Mouse (Mus musculus) midbrain, embryonic 15.5 days (tissue): ENCODE data around the gene Zmym2. TPM values are rescaled to one million over a fixed set of nuclear protein-coding genes. Genes with fewer than 3 reads are reported as not detected.
"Not testable (repeated sequence)": the region's sequence is repeated elsewhere in the genome, so short reads cannot be mapped to it uniquely, and the experiment has no call there.

ENCODE experiments used
- ATAC-seq: fragments of 200-750 bp; cut with Nextera tagmentation; replicated peaks from 2 replicates; pipeline ENCODE4 v1.8.0; 2017; ENCODE audit warnings: moderate TSS enrichment
- H3K27ac ChIP-seq: fragments of 300-500 bp; sonication (generic); 2 replicates; pipeline ENCODE4 v1.5.1; 2015; ENCODE audit warnings: mild to moderate bottlenecking, inconsistent platforms
- H3K27me3 ChIP-seq: fragments of 300-500 bp; sonication (generic); replicated peaks from 2 replicates; pipeline ENCODE4 v1.6.1; 2015; ENCODE audit warnings: inconsistent platforms
- H3K36me3 ChIP-seq: fragments of 300-500 bp; sonication (generic); replicated peaks from 2 replicates; pipeline ENCODE4 v1.6.1; 2015; ENCODE audit warnings: inconsistent platforms
- H3K4me1 ChIP-seq: fragments of 300-500 bp; sonication (generic); 2 replicates; pipeline ENCODE4 v1.6.1; 2015; ENCODE audit warnings: inconsistent platforms
- H3K4me2 ChIP-seq: fragments of 300-500 bp; sonication (generic); 2 replicates; pipeline ENCODE4 v1.6.1; 2015; ENCODE audit warnings: inconsistent platforms, mild to moderate bottlenecking, moderate library complexity
- H3K4me3 ChIP-seq: fragments of 300-500 bp; sonication (generic); 2 replicates; pipeline ENCODE4 v1.5.1; 2015; ENCODE audit warnings: mild to moderate bottlenecking, inconsistent platforms
- H3K9ac ChIP-seq: fragments of 300-500 bp; sonication (generic); 2 replicates; pipeline ENCODE4 v1.6.1; 2015; ENCODE audit warnings: mild to moderate bottlenecking, inconsistent platforms
- H3K9me3 ChIP-seq: fragments of 300-500 bp; sonication (generic); 2 replicates; pipeline ENCODE4 v1.6.1; 2016; ENCODE audit warnings: inconsistent platforms
- WGBS: fragments of 180-500 bp; shearing (Covaris S2); methylation state at CpG from one replicate; pipeline ENCODE4 v1.1.7; 2015; ENCODE audit warnings: mixed read lengths; 5-methylcytosine and 5-hydroxymethylcytosine counted together
- polyA plus RNA-seq: library from polyadenylated mRNA; unstranded; fragments of >200 nt; fragmentation: Nextera tagmentation; extraction: Ambion mirVana; gene quantifications from 2 replicates; pipeline ENCODE4 v1.2.1, GENCODE M21; 2015

Zmym2 gene
- 61.4 and 65.0 TPM in 2 replicates for polyA plus RNA-seq

- WGBS, result 0% methylated on average over 39 of the region's 87 CpGs
- Histone ChIP-seq H3K27ac (peak within 1 kb of the TSS; percentile 99), H3K4me3 (peak within 1 kb of the TSS; percentile 91), H3K4me2 (peak within 1 kb of the TSS; percentile 63), H3K9ac (peak within 1 kb of the TSS; percentile 93), H3K4me1 (peaks cover 26% of the 10 kb centered on the region)
- H3K27me3 ChIP-seq, H3K9me3 ChIP-seq, H3K36me3 ChIP-seq: not testable (repeated sequence)
- peak; percentile 43 for ATAC-seq
Measured at GRCm38 (mm10) chr14:56886594-56887513, at the start of gene Zmym2. Zmym2 (plus strand) TSS chr14:56886653.

- WGBS, result 66% methylated on average over 4 of the region's 4 CpGs
- H3K4me2 ChIP-seq, result no peak overlapping the region
- no peaks in the 10 kb centered on the region for H3K4me1 ChIP-seq
- H3K9ac ChIP-seq, result no peak overlapping the region
- no peaks in the 10 kb centered on the region for H3K9me3 ChIP-seq
- ATAC-seq, result no peak
- no peaks in the 10 kb centered on the region for H3K27me3 ChIP-seq
- H3K4me3 ChIP-seq, result no peak overlapping the region
- H3K36me3 ChIP-seq, result no peaks in the 10 kb centered on the region
- H3K27ac ChIP-seq, result no peak overlapping the region
Measured at GRCm38 (mm10) chr14:56844033-56844432, 42.4 kb upstream of the Zmym2 start.

GRCm38 (mm10) chr14:56844507-56844906 lies 41.9 kb upstream of the Zmym2 start:
- Histone ChIP-seq H3K9ac (no peak overlapping the region), H3K4me3 (no peak overlapping the region), H3K27ac (no peak overlapping the region), H3K9me3 (no peaks in the 10 kb centered on the region), H3K27me3 (no peaks in the 10 kb centered on the region), H3K4me1 (no peaks in the 10 kb centered on the region), H3K4me2 (no peak overlapping the region), H3K36me3 (no peaks in the 10 kb centered on the region)
- WGBS, result 8% methylated on average over 2 of the region's 2 CpGs
- peak; percentile 92 for ATAC-seq

GRCm38 (mm10) chr14:56848322-56848721 lies 38.1 kb upstream of the Zmym2 start:
- H3K4me2 ChIP-seq, result no peak overlapping the region
- no peak overlapping the region for H3K4me3 ChIP-seq
- WGBS, result 78% methylated on average over 2 of the region's 2 CpGs
- H3K27ac ChIP-seq, result no peak overlapping the region
- ATAC-seq, result no peak
- H3K9me3 ChIP-seq, result 0 out of 2 replicates have a peak, but pooled peaks cover under 1% of the 10 kb centered on the region
- no peaks in the 10 kb centered on the region for H3K4me1 ChIP-seq
- no peak overlapping the region for H3K9ac ChIP-seq
- no peaks in the 10 kb centered on the region for H3K36me3 ChIP-seq
- H3K27me3 ChIP-seq, result no peaks in the 10 kb centered on the region

GRCm38 (mm10) chr14:56849681-56850080 lies 36.8 kb upstream of the Zmym2 start:
- 88% methylated on average over 2 of the region's 2 CpGs for WGBS
- H3K9me3 ChIP-seq, result peaks cover 13% of the 10 kb centered on the region
- H3K4me3 ChIP-seq, result no peak overlapping the region
- no peak for ATAC-seq
- no peak overlapping the region for H3K27ac ChIP-seq
- H3K4me1 ChIP-seq, result no peaks in the 10 kb centered on the region
- H3K36me3 ChIP-seq, result no peaks in the 10 kb centered on the region
- H3K4me2 ChIP-seq, result no peak overlapping the region
- H3K27me3 ChIP-seq, result no peaks in the 10 kb centered on the region
- no peak overlapping the region for H3K9ac ChIP-seq

GRCm38 (mm10) chr14:56864041-56864440 lies 22.4 kb upstream of the Zmym2 start:
- ATAC-seq, result no peak
- Histone ChIP-seq H3K9ac (no peak overlapping the region), H3K4me3 (no peak overlapping the region), H3K27me3 (peaks cover 21% of the 10 kb centered on the region), H3K9me3 (no peaks in the 10 kb centered on the region), H3K36me3 (no peaks in the 10 kb centered on the region), H3K4me1 (no peaks in the 10 kb centered on the region), H3K4me2 (no peak overlapping the region), H3K27ac (no peak overlapping the region)
- 72% methylated on average over 8 of the region's 8 CpGs for WGBS

GRCm38 (mm10) chr14:56864641-56865040 lies 21.8 kb upstream of the Zmym2 start:
- Histone ChIP-seq H3K4me1 (no peaks in the 10 kb centered on the region), H3K9ac (no peak overlapping the region)
- 6% methylated on average over 13 of the region's 13 CpGs for WGBS

GRCm38 (mm10) chr14:56865112-56865511 lies 21.3 kb upstream of the Zmym2 start:
- H3K9ac ChIP-seq, H3K27ac ChIP-seq, H3K4me1 ChIP-seq, H3K36me3 ChIP-seq, H3K9me3 ChIP-seq, ATAC-seq: not testable (repeated sequence)
- peak overlapping the region; percentile 48 for H3K4me2 ChIP-seq
- peaks cover 21% of the 10 kb centered on the region for H3K27me3 ChIP-seq
- WGBS, result 3% methylated on average over 30 of the region's 30 CpGs
- peak overlapping the region; percentile 31 for H3K4me3 ChIP-seq

More at GRCm38 (mm10) chr14:56864641-56865040, 21.8 kb upstream of the Zmym2 start:
- Histone ChIP-seq H3K9me3 (no peaks in the 10 kb centered on the region), H3K36me3 (no peaks in the 10 kb centered on the region), H3K27me3 (peaks cover 21% of the 10 kb centered on the region), H3K27ac (no peak overlapping the region), H3K4me3 (peak overlapping the region; percentile 31), H3K4me2 (peak overlapping the region; percentile 48)
- ATAC-seq, result no peak

GRCm38 (mm10) chr14:56873525-56873924 lies 12.9 kb upstream of the Zmym2 start:
- Histone ChIP-seq H3K4me2 (no peak overlapping the region), H3K9ac (no peak overlapping the region), H3K27ac (no peak overlapping the region), H3K9me3 (no peaks in the 10 kb centered on the region; the same call in 1 of the 2 replicates), H3K4me1 (no peaks in the 10 kb centered on the region), H3K4me3 (no peak overlapping the region), H3K27me3 (no peaks in the 10 kb centered on the region), H3K36me3 (no peaks in the 10 kb centered on the region)
- ATAC-seq, result no peak
- 80% methylated on average over 5 of the region's 5 CpGs for WGBS

- Histone ChIP-seq H3K36me3 (no peaks in the 10 kb centered on the region), H3K9me3 (no peaks in the 10 kb centered on the region; the same call in 1 of the 2 replicates), H3K4me2 (no peak overlapping the region), H3K27ac (no peak overlapping the region), H3K4me3 (no peak overlapping the region), H3K4me1 (no peaks in the 10 kb centered on the region), H3K27me3 (no peaks in the 10 kb centered on the region), H3K9ac (no peak overlapping the region)
- no peak for ATAC-seq
Measured at GRCm38 (mm10) chr14:56875586-56876159, 10.8 kb upstream of the Zmym2 start.

GRCm38 (mm10) chr14:56881271-56881670 lies 5.2 kb upstream of the Zmym2 start:
- Histone ChIP-seq H3K27ac (no peak overlapping the region), H3K4me2 (no peak overlapping the region), H3K36me3 (no peaks in the 10 kb centered on the region), H3K4me3 (no peak overlapping the region), H3K4me1 (no peaks in the 10 kb centered on the region), H3K27me3 (no peaks in the 10 kb centered on the region), H3K9me3 (no peaks in the 10 kb centered on the region), H3K9ac (no peak overlapping the region)
- ATAC-seq, result no peak
- 67% methylated on average over 3 of the region's 3 CpGs for WGBS

GRCm38 (mm10) chr14:56883431-56883830 lies 3.0 kb upstream of the Zmym2 start:
- H3K4me3 ChIP-seq, result no peak overlapping the region
- 94% methylated on average over 1 of the region's 1 CpGs for WGBS
- ATAC-seq, result no peak
- no peaks in the 10 kb centered on the region for H3K27me3 ChIP-seq
- no peak overlapping the region for H3K27ac ChIP-seq
- no peak overlapping the region for H3K9ac ChIP-seq
- no peaks in the 10 kb centered on the region for H3K9me3 ChIP-seq
- no peaks in the 10 kb centered on the region for H3K36me3 ChIP-seq
- no peak overlapping the region for H3K4me2 ChIP-seq
- peaks cover 4% of the 10 kb centered on the region for H3K4me1 ChIP-seq
